Mouse (Mus musculus) bone marrow, adult 2 months (tissue): ENCODE results near the gene Spred2.

Source experiments
- CTCF ChIP-seq: fragments of 200-500 bp; IDR thresholded peaks from 2 replicates; pipeline ENCODE4 v1.5.1; 2011; ENCODE audit warnings: low read length, control low read depth; ENCODE audit not compliant: control insufficient read depth, insufficient read depth
- POLR2A ChIP-seq: fragments of 200-500 bp; IDR thresholded peaks from 2 replicates; pipeline ENCODE4 v1.6.1; 2011; ENCODE audit warnings: low read depth, mild to moderate bottlenecking, control low read depth, low read length, borderline replicate concordance; ENCODE audit not compliant: control insufficient read depth

GRCm38 (mm10) chr11:19949725-19950124 is 25.6 kb downstream of the Spred2 start:
- TF ChIP-seq POLR2A (no peak), CTCF (no peak)
